Mouse (Mus musculus) Patski (cell line): Measurements from ENCODE around the gene Cep68. TPM values are rescaled to one million over a fixed set of nuclear protein-coding genes. Genes with fewer than 3 reads are reported as not detected.
A peak's percentile ranks its signal among the peaks of the same experiment; 100 is the strongest.

ENCODE experiments used
- ATAC-seq: fragments of 100-300 bp; one replicate; pipeline ENCODE4 v1.8.0; 2021
- CTCF ChIA-PET: fragments of 350-600 bp; sonication (Branson Sonifier 250); formaldehyde crosslinking; loops from one replicate; lab custom pipeline; 2022; ENCODE audit warnings: inconsistent platforms; lab: Charles Lee
- POLR2A ChIA-PET: fragments of 350-600 bp; sonication (Branson Sonifier 250); formaldehyde crosslinking; loops from one replicate; lab custom pipeline; 2022; ENCODE audit warnings: antibody characterized with exemption, inconsistent platforms; lab: Charles Lee
- DNase-seq: peaks from one replicate; pipeline ENCODE4 v3.0.0-alpha.2; 2011; ENCODE audit warnings: low read depth, low spot score
- H3K27me3 ChIP-seq: fragments of 371-371 bp; one replicate; pipeline ENCODE4 v1.5.1; 2021
- CTCF ChIP-seq: fragments of 100-300 bp; IDR thresholded peaks from one replicate; pipeline ENCODE4 v1.5.1; 2021
- in situ Hi-C: fragments of 300-500 bp; cut with MboI; formaldehyde crosslinking; loops from 3 replicates; pipeline ENCODE4 v1.11.1; 2018; ENCODE audit warnings: low pct_unique_long_range_greater_than_20kb, mixed read lengths
- polyA plus RNA-seq: library from polyadenylated mRNA; unstranded; gene quantifications from one replicate; pipeline ENCODE4 v1.2.3, GENCODE M21; 2021

The Cep68 gene
- polyA plus RNA-seq, 1 experiment from 2014 or later, result 31.5 TPM

- no peaks in the 10 kb centered on the region for H3K27me3 ChIP-seq
- POLR2A ChIA-PET, result no interaction called here
- ATAC-seq, result no peak
- CTCF ChIA-PET, result interaction anchor here (1.4 to 1.7 kb wide), 3 partner anchors 9 to 45 kb away, joined by 3 to 5 read pairs (median 3); no protein-coding TSS in a partner anchor
- no peak for TF ChIP-seq CTCF
- DNase-seq, result no peak
- in situ Hi-C loops, result no loop called here
These were observed 43.7 kb downstream of the Cep68 start for GRCm38 (mm10) chr11:20205538-20205937.

- TF ChIP-seq CTCF, result no peak
- ChIA-PET CTCF (interaction anchor here (1.4 to 1.7 kb wide), 2 partner anchors 10 to 11 kb away, joined by 3 to 5 read pairs; no protein-coding TSS in a partner anchor), POLR2A (no interaction called here)
- in situ Hi-C loops, result no loop called here
- ATAC-seq (no peak), DNase-seq (no peak)
- no peaks in the 10 kb centered on the region for H3K27me3 ChIP-seq
These were observed 44.3 kb downstream of the Cep68 start for GRCm38 (mm10) chr11:20204870-20205446.

GRCm38 (mm10) chr11:20204321-20204720 lies 44.9 kb downstream of the Cep68 start:
- POLR2A ChIA-PET, result interaction anchor here (1.6 kb wide), 1 partner anchor 13 kb away, joined by 3 read pairs; no protein-coding TSS in a partner anchor
- no peak for ATAC-seq
- no peaks in the 10 kb centered on the region for H3K27me3 ChIP-seq
- DNase-seq, result no peak
- TF ChIP-seq CTCF, result no peak
- CTCF ChIA-PET, result interaction anchor here (1.7 kb wide), 1 partner anchor 11 kb away, joined by 5 read pairs; no protein-coding TSS in a partner anchor
- in situ Hi-C loops, result no loop called here

GRCm38 (mm10) chr11:20202299-20203011 lies 46.8 kb downstream of the Cep68 start:
- no peak for TF ChIP-seq CTCF
- ATAC-seq (no peak), DNase-seq (no peak)
- in situ Hi-C loops, result no loop called here
- no peaks in the 10 kb centered on the region for H3K27me3 ChIP-seq
- ChIA-PET CTCF (interaction anchor here (1.0 to 2.1 kb wide), 5 partner anchors 10 to 131 kb away, joined by 3 to 5 read pairs (median 4); partner anchors contain the start of gene Slc1a4), POLR2A (interaction anchor here (1.6 to 1.8 kb wide), 2 partner anchors 8 to 15 kb away, joined by 3 to 4 read pairs; no protein-coding TSS in a partner anchor)

GRCm38 (mm10) chr11:20201661-20202101 lies 47.5 kb downstream of the Cep68 start:
- DNase-seq, result no peak
- in situ Hi-C loops, result no loop called here
- ATAC-seq, result peak; percentile 19
- no peak for TF ChIP-seq CTCF
- H3K27me3 ChIP-seq, result no peaks in the 10 kb centered on the region
- ChIA-PET CTCF (interaction anchor here (1.0 to 2.1 kb wide), 4 partner anchors 11 to 131 kb away, joined by 4 to 5 read pairs (median 4); partner anchors contain the start of gene Slc1a4), POLR2A (interaction anchor here (1.8 kb wide), 1 partner anchor 9 kb away, joined by 4 read pairs; no protein-coding TSS in a partner anchor)

- no peaks in the 10 kb centered on the region for H3K27me3 ChIP-seq
- in situ Hi-C loops, result no loop called here
- ATAC-seq (peak; percentile 99), DNase-seq (peak; percentile 96)
- CTCF ChIA-PET, result interaction anchor here (1.0 to 2.0 kb wide), 4 partner anchors 11 to 31 kb away, joined by 3 to 5 read pairs (median 4); no protein-coding TSS in a partner anchor
- TF ChIP-seq CTCF, result peak; percentile 93
- POLR2A ChIA-PET, result interaction anchor here (1.8 kb wide), 1 partner anchor 10 kb away, joined by 4 read pairs; no protein-coding TSS in a partner anchor
These were observed 48.3 kb downstream of the Cep68 start, which contains the start of gene Rab1a for GRCm38 (mm10) chr11:20200713-20201575. Gene Rab1a (plus strand): TSS chr11:20201432.

- no peak for DNase-seq
These were observed 56.0 kb downstream of the Cep68 start for GRCm38 (mm10) chr11:20193100-20193736.

GRCm38 (mm10) chr11:20187271-20187670 lies 62.0 kb downstream of the Cep68 start:
- ChIA-PET POLR2A (no interaction called here), CTCF (interaction anchor here (1.1 kb wide), 1 partner anchor 9 kb away, joined by 4 read pairs; no protein-coding TSS in a partner anchor)
- in situ Hi-C loops, result no loop called here
- ATAC-seq (no peak), DNase-seq (no peak)
- H3K27me3 ChIP-seq, result no peaks in the 10 kb centered on the region
- TF ChIP-seq CTCF, result no peak

More at GRCm38 (mm10) chr11:20193100-20193736, 56.0 kb downstream of the Cep68 start:
- TF ChIP-seq CTCF, result no peak
- CTCF ChIA-PET, result no interaction called here
- H3K27me3 ChIP-seq, result no peaks in the 10 kb centered on the region
- ATAC-seq, result no peak
- POLR2A ChIA-PET, result no interaction called here
- in situ Hi-C loops, result no loop called here

Other genes starting within 250 kb of the Cep68 start
- gene Actr2, start 136.5 kb downstream of the Cep68 start, polyA plus RNA-seq, result 152 TPM
- gene Rab1a, start 48.0 kb downstream of the Cep68 start, polyA plus RNA-seq, result 174 TPM
- 20.2 TPM for gene Slc1a4, start 83.3 kb upstream of the Cep68 start, polyA plus RNA-seq